ENCODE assay signal across 12 mouse cellular contexts in the genomic region with DNA sequence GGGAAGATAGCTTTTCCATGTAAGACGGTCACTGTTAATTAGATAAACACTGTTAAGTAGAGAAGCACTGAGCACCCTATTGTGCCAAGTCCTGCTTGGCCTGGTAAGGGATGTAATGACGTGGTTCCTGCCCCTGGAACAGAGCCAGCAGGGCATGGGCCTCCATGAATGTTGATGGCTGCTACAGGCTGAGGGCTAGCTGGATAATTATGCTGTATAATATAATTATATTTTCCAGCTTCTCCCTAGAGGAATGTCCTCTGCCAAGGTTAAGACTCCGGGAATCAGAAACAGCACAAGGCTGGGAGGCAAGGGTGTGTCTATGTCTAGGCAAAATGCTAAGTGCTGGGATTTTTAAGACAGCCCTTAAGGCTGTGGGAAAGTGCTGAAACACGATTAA. TPM values are rescaled to one million over a fixed set of nuclear protein-coding genes. Genes with fewer than 3 reads are reported as not detected.
A peak's percentile ranks its signal among the peaks of the same experiment; 100 is the strongest.
DNase-seq lines count a peak whose midpoint lies in the region; ATAC-seq lines count a peak whose summit lies in the region.
"Had no signal": no experiment of that assay in that cellular context is flagged by ENCODE, and none has a peak within 500 bp of the region (broad histone marks: within the 10 kb centered on the region; RNA-seq: fewer than 3 reads in every experiment).

No protein-coding gene starts in this region.

- no peak overlapping the region for H3K9ac ChIP-seq in embryonic facial prominence, embryonic 14.5 days (ENCODE audit: low read depth, low read length)
- H3K9ac ChIP-seq: hindbrain, embryonic 12.5 days had no signal

- no peak overlapping the region for H3K4me2 ChIP-seq in embryonic facial prominence, embryonic 14.5 days (ENCODE audit: low read depth, low read length)
- H3K4me2 ChIP-seq: hindbrain, embryonic 12.5 days had no signal

- peaks cover 43% of the 10 kb centered on the region for H3K36me3 ChIP-seq in embryonic facial prominence, embryonic 14.5 days (ENCODE audit: control insufficient read depth, insufficient read depth, low read length)
- H3K36me3 ChIP-seq in embryonic facial prominence, embryonic 10.5 days (replicated peaks) = peaks cover 51% of the 10 kb centered on the region

- DNase-seq in embryonic facial prominence, embryonic 14.5 days (ENCODE audit: low spot score) = peak; percentile 28
- no peak for DNase-seq in embryonic facial prominence, embryonic 10.5 days (ENCODE audit: low spot score)
- peak; percentile 37 for DNase-seq in kidney, adult 18-20 months
- DNase-seq in kidney, adult 9 months = no peak
- DNase-seq in MN1 (ENCODE audit: low spot score) = peak; percentile 93
- DNase-seq in kidney, adult 8-10 months = peak; percentile 32 to 43
- no peak for DNase-seq in natural killer cell, adult 2 months (ENCODE audit: low spot score in 2 of 2)
- DNase-seq: right cerebral cortex, postnatal 14 days had no signal

- H3K4me1 ChIP-seq in embryonic facial prominence, embryonic 14.5 days (ENCODE audit: control insufficient read depth, insufficient read depth, low read length) = no peaks in the 10 kb centered on the region
- no peaks in the 10 kb centered on the region for H3K4me1 ChIP-seq in embryonic facial prominence, embryonic 10.5 days
- H3K4me1 ChIP-seq: hindbrain, embryonic 12.5 days had no signal

- no peak overlapping the region for H3K4me3 ChIP-seq in embryonic facial prominence, embryonic 14.5 days (ENCODE audit: low read depth, low read length)
- H3K4me3 ChIP-seq in embryonic facial prominence, embryonic 10.5 days = no peak overlapping the region
- H3K4me3 ChIP-seq: hindbrain, embryonic 12.5 days; myocyte had no signal

- no peaks in the 10 kb centered on the region for H3K27me3 ChIP-seq in embryonic facial prominence, embryonic 14.5 days (replicated peaks; ENCODE audit: control insufficient read depth, insufficient read depth, low read length)
- H3K27me3 ChIP-seq in embryonic facial prominence, embryonic 10.5 days (replicated peaks; ENCODE audit: low read depth, poor library complexity, severe bottlenecking) = no peaks in the 10 kb centered on the region
- H3K27me3 ChIP-seq: hindbrain, embryonic 12.5 days had no signal

- no peak; the same call in 1 of the 2 replicates for ATAC-seq in embryonic facial prominence, embryonic 14.5 days (ENCODE audit: low read depth)
- no peak for ATAC-seq in inflammation-experienced regulatory T-cells, adult 6 months
- ATAC-seq: lung, postnatal 0 days had no signal

- H3K9me3 ChIP-seq in embryonic facial prominence, embryonic 14.5 days (ENCODE audit: control insufficient read depth, low read length) = no peaks in the 10 kb centered on the region
- H3K9me3 ChIP-seq in embryonic facial prominence, embryonic 10.5 days = no peaks in the 10 kb centered on the region
- H3K9me3 ChIP-seq: hindbrain, embryonic 12.5 days had no signal

- H3K27ac ChIP-seq in embryonic facial prominence, embryonic 14.5 days (replicated peaks; ENCODE audit: low read depth, low read length) = no peak overlapping the region
- no peak overlapping the region for H3K27ac ChIP-seq in embryonic facial prominence, embryonic 10.5 days (replicated peaks)
- H3K27ac ChIP-seq: hindbrain, embryonic 12.5 days had no signal

- WGBS in embryonic facial prominence, embryonic 14.5 days = 59% methylated on average over 4 of the region's 4 CpGs
- WGBS in embryonic facial prominence, embryonic 10.5 days = 81% methylated on average over 4 of the region's 4 CpGs

RNA-seq across cellular contexts. Expression of a gene that starts 7.0 kb away (rescaled TPM):
- 0.24 TPM in 1 of 2 replicates, not detected in the other for polyA plus RNA-seq in embryonic facial prominence, embryonic 14.5 days (2014; fragmentation: Nextera tagmentation; extraction: Ambion mirVana)
- polyA plus RNA-seq in embryonic facial prominence, embryonic 10.5 days (2016; fragmentation: Nextera tagmentation; extraction: Ambion mirVana) = 0.12 TPM in 1 of 2 replicates, not detected in the other
- under 1 TPM in 1 of 3 experiments, not detected in 2; 0.63 TPM for polyA plus RNA-seq in inflammation-experienced regulatory T-cells, adult 6 months (2017; shearing (Covaris generic))

RNA-seq across cellular contexts. Expression of a gene that starts 39.9 kb away (rescaled TPM):
- 14.1 and 15.3 TPM in 2 replicates for polyA plus RNA-seq in embryonic facial prominence, embryonic 14.5 days (2014; fragmentation: Nextera tagmentation; extraction: Ambion mirVana)
- 11.7 and 12.2 TPM in 2 replicates for polyA plus RNA-seq in embryonic facial prominence, embryonic 10.5 days (2016; fragmentation: Nextera tagmentation; extraction: Ambion mirVana)
- polyA plus RNA-seq in inflammation-experienced regulatory T-cells, adult 6 months (2017; shearing (Covaris generic)) = 10 to 100 TPM in 2 of 3 experiments, 1 to 10 TPM in 1; 8.7 to 12.7 (median 10.9) TPM

Comparison
In these comparisons a context has a peak if more than half of its experiments do, and no peak if none do; other contexts are left out.
1. DNase-seq: peak in embryonic facial prominence, embryonic 14.5 days (single experiment), kidney, adult 18-20 months (single experiment), MN1 (single experiment) and kidney, adult 8-10 months (2 of 2); none in embryonic facial prominence, embryonic 10.5 days (single experiment), kidney, adult 9 months (single experiment) and natural killer cell, adult 2 months (0 of 2).